Mouse (Mus musculus): ENCODE data around the gene Casz1.

The Casz1 gene

DNA sequence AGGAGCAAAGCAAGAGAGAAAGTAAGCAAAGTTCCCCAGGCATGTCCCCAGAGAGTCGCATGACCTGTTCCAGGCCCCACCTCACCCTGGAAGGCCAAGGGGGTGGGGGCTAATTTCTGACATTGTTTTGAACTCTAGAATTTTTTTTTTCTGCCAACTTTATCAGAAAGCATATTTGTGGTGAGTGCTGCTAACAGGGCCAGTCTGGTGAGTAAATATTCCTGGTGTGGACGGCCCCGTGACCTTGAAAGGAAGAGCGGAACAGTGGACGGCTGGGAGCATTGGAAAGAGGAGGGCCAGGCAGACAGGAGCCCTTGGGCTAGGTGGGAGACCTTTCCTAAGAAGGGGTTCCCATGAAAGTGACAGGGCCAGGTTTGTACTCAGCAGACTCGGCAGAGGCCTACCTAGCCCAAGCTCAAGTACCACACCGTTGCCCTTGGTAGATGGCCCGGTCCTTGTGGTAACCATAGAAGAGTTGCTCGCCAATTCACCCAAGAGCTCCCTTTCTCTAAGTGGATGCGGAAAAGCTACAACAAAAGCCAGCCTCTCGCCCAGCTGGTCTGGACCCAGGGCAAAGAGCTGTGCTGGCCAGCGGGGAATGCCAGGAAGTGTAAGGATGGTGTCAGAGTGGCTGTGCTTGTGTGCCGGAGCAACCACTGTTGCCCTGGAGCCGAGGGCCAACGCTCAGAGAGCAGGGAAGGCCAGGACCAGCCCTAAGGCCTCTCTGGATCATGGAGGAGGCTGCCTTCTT is 104.7 kb downstream of the Casz1 start:
- no peak for DNase-seq

DNA sequence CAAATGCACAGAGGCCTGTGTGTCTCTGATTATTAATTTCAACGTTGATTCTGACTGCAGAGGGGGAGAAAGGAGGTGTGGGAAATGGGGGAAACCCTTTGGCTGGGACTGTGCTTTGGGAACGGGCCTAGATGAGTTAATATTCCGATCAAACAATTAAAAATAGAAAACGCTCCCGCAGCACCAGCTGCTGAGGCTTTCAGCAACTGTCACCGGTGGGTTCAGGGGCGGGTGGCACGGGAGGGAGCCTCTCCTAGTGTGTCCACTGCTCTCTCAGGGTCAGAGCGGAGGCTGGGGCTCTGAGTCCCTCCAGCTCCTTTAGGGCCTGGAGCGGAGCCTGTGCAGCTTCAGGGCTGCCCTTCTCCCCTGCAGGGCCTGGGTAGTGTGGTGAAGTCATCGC is 105.3 kb downstream of the Casz1 start:
- no peak for DNase-seq

DNA sequence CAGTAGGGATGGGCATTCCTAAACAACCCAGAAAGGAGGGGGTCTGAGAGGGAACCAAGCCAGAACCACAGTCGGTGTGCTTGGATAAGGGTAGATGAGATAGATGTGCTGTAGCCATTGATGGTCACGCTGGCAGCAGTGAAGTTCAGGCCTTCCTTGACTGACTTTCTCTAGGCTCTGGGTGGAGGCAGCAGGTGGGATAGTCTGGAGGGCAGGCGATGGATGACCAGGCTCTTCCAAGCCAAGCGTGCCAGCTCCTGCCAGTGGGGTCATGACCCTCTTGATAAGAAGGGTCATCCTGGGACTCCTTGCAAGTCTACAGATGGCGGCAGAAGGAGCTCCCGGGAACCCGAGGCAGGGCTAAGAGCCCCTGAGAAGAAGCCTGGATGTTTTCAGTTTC is 107.9 kb downstream of the Casz1 start:
- no peak for DNase-seq

DNA sequence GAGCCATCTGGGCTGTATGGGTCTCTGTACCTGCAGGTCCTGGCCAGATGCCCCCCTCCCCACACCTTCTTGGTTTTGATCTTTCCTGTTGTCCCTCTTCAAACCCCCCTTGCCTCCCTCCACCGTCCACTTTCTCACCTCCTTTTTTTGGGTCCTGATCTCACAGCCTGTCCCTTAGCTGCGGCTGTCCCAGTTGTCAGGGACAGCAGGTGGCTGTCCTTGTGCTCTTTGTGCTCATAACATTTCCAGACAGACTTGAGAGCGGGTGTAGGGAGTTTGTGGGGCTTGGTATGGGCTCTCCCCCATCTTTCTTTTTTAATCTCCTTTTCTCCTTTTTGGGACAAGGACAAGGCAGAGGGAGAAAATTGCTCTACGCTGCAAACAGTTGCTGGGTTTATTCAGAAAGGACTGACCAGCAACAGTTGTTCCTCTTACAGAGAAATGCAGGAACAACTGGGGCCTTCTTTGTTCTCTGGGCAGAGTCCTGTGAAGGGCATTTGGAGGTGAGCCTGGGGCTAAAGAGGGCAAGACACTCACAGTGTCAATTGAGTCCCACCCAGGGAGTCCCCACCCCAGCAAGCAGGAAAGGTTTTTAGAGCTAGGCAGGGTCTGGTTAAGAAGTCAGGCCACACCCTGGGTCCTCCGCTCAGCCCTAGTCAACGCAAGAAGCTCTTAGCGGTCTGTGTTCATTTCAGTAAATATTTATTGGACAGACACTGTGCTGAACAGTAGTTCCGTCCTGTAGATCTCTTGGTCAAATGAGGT is 108.8 kb downstream of the Casz1 start:
- DNase-seq: no peak

DNA sequence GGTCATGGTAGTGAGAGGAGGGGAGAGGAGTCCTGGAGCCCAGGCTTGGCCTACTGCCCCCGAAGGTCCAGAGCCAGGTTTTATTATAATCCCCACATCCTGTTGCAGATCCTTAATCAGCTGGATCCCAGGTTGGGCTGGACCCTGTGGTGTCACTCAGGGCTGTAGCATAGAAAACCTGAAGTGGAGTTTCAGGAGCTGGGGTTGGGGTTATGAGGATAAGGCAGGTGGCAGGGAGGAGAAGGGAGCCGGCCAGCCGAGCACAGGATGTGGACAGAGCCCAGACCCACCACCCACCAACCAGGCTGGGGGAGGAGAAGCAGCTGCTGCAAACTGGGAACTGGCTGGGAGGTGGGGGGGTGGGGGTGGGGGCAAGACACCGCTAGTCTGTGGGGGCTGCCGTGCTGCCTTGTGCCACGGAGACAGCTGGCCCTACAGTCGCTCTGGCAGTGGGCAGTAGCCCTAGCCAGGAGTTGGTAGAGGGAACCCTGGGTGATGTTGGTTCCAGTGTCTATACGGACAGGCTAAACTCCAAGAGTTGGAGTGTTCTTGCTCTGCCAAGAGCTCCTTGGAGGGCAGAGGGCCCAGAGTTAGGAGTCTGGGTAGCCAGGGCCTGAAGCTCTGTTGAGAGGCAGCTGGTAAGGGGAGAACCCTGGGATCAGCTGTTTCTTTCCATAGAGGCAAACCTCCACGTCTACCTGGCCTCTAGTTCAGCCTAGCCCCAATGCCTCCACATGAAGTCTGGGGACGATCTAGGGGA is 110.8 kb downstream of the Casz1 start:
- DNase-seq: no peak

DNA sequence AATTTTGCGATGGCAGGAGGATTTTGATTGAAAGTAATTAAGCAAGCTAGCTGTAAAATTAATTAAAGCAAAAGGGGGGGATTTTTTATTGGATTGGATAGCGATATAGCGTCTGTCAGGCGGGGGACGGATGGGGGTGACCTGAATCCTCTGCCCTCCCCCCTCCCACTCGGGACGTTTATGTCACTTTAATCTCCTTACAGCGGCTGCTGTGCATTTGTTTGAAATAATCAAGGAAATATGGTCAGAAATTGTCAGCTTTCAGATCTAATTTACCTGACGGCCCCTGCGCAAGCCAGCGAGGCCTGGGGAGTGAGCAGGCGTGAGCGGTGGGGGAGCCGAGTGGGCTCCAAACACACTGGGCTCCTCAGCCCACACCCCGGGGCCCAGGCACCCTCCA is 111.6 kb downstream of the Casz1 start:
- DNase-seq: no peak

DNA sequence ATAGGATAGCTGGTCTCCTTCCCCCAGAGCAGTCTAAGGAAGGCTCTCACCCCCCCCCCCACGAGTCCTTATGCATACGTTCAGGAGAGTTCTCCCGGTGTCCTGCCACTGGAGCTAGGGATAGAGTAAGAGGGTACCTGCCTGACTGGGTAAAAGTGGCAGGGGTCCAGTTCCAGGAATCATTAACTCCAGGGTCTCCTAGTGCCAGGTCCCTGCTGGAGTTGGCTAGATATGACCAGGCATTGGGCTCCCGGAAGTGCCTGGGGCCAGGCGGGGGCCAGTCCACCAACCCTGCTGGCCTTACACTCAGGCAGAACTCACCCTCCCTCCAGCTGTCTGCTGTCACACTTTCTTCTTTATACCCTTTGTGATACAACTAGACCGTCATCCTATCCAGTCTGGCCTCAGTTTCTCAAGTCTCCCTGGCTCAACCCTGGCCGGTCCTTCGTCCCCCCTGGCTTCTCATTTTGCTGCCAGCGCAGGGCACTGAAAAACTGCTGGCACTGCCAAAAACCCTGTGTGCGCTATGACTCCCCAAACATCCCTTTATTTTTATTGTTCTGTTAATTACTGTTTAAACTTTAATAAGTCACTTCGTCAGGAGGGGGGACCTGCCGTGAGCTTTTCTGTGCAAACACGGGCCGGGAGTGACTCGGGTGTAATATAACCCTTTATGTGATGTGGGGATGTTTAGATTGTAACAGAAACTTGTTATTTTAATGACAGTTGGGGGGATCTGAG is 114.6 kb downstream of the Casz1 start:
- DNase-seq: no peak

DNA sequence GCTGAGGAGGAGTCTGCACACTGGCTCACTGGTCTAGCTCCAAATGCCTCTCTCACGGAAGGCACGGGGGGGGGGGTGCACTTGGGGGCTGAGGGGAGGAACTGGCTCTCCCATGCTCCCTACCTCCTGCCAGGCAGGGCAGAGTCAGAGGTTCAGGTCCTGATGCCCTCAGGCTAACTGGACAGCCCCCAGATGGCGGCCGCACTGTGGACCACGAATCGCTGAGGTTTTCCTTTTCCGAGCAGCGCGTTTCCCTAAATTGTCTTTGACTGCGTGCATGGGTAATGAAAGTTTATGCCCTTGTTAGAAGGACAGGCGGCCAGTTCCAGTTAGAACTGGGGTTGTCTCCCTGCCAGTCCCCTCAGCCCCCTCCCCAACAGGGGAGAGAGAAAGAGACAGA is 116.4 kb downstream of the Casz1 start:
- DNase-seq: no peak

DNA sequence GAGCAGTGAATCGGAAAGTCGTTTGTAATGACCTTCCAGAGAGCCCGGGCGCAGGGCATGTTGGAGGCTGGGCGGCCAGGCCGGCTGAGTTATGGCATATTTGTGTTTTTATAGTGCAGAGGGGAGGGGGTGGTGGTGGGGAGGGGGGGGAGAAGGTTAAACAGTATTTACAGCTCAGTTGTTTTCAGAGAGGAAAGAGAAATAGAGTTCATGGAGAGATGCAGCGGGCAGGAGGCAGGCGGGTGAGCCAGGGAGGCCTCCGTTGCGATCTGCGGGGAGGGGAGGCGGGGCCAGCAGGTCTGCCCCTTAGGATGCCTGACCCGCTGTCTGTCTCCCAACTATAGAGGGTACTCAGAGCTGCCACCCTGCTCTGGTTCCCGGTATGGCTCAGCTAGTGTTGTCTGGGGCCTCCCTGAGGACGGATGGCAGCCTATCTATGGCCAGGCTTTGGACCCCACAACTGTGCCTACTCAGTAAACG is 118.0 kb downstream of the Casz1 start:
- DNase-seq: no peak

DNA sequence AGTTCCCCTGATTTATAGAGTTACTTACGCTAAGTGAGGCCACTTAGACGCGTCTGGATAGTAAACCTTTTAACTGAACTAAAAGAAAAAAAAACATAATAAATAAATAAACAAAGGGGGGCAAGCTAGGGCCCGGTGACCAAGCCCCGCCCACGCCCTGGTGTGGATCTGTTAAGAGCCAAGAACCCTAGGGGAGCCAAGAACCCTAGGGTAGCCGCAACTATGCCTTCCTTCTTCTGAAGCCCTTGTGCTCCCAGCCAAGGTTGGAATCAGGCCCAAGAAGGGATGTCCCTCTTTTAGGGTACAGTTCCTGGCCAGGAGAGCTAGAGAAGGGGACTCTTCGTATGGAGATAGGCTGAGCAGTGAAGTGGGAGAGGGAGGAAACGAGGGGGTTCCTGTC is 119.2 kb downstream of the Casz1 start:
- no peak for DNase-seq

DNA sequence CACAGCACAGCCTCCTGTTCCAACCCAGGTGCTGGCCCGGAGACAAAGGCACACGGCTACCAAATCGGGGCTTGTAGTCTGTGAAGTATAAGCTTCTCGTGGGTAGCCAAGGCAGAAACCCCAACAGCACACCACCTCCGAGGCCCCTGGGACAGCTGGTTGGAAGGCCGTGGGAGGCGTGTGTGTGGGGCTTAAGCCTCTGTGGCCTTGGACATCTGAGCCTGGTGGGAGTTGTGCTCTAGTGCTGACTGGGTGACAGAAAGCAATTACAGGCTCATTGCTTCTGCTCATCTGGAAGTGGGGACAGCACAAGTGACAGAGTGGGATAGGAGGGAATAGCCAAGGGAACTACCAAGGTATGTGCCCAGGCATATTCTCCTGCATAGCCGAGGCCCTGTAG is 119.7 kb downstream of the Casz1 start:
- DNase-seq: no peak

DNA sequence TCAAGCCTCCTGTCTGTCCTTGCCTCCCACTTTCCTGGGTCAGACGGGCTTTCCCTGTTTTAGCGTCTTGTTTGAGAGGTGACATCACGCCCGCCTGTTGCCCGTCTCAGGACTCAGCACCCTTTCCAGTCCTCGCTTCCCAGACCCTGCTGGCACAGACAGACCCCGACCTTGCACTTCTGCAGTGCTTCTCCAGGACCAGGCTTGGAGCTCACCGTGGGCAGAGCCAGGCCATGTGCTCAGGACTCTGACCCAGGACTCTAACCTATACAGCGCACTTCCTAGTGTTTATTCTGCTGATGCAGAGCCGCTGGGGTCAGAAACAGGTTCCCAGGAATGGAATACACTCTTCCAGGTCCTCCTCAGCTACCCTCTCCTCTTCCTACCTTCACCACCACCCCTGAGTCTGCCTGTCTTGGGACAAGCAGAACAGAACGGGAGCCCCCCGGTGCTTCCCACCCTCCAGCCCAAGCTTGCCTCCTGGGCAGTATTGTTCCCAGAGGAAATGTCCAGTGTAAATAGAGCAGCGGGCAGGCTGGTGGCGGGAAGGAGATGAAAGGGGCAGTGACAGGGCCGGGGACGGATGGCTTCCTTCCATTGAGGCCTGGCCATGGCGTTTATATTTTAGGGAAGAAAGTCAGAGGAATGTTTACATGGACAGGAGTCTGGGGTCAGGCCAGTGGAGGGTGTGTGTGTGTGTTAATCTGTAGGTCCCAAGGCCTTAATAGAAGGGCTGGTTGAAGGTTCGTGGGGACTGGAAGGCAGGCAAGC is 121.5 kb downstream of the Casz1 start:
- DNase-seq: no peak

DNA sequence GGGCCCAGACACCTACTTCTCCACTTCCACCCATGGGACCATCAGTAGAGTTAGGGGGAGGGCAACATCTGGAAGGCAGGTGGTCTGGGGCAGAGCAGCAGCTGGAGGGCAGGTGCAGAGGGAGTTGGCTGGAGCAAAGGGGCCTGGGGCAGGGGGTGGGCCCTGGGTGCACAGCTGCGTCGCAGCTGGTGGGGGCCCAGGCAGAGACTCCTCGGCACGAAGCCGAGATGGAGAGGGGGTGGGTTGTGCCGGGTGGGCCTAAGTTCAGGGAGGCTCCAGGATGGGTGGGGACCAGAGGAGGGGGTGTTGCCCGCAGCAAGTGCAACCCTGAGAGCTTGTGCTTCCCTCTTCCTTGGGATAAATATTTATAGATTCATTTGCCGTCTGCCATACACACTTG is 122.2 kb downstream of the Casz1 start:
- no peak for DNase-seq

DNA sequence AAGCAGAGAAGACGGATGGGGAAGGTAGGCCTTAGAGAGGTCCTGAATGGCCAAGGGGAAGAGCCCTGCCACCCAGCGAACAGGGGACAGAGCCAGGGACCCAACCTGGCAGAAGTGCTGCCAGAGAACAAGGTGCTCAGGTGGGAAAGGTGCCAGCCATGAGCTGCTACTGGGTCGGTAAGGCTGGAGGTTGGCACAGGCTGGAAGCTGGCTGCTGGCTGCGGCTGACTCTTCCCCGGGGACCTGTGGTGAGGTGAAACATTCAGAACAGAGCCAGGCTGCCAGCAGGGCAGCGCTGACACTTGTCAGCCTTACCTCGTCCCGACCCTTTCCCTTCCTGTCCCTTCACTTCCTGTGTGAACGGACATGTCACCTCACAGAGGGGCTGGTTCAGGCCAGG is 124.1 kb downstream of the Casz1 start:
- DNase-seq: no peak

DNA sequence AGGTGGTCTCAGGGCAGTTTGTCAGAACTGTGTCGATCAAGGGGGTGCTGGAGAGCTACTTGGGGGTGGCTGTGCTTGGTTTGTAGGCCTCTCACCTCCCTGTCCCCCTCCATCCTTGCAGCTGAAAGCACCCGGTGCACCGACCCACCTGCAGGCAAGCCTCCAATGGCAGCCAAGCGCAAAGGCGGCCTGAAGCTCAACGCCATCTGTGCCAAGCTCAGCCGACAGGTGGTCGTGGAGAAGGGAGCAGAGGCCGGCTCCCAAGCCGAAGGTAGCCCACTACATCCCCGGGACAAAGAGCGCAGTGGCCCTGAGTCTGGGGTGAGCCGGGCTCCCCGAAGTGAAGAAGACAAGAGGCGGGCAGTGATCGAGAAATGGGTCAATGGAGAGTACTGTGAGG is 124.6 kb downstream of the Casz1 start:
- no peak for DNase-seq

DNA sequence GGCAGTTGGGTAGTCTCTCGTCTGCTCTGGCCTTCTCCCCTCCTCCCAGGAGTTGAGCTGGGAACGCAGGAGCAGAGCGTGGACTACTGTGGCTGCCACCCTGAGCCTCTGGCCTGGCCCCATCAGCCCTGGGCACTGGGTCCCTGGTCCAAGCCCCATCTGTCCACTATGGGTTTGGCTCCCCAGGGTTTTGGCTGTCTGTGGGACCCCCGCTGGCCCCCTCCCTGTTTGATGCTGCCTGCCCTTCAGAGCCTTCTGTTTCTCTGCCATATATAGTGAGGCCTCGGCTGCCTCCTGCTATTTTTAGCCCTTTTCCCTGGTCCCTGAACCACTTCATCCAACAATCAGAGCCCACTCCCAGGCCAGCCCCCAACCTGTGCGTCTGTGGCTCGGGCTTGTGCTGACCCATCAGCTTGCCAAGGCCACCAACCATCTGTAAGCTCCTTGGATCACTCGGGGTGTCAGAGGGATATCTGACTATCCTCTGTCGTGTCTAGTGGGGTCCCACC is 126.5 kb downstream of the Casz1 start:
- DNase-seq: no peak

DNA sequence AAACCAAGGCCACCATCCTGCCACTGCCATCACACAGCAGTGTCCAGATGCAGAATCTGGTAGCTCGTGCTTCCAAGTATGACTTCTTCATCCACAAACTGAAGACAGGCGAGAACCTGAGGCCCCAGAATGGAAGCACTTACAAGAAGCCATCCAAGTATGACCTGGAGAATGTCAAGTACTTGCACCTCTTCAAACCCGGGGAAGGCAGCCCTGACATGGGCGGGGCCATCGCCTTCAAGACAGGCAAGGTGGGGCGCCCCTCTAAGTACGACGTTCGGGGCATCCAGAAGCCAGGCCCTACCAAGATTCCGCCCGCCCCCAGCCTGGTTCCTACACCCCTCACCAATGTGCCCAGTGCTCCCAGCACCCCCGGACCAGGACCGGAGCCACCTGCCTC is 128.9 kb downstream of the Casz1 start:
- no peak for DNase-seq

DNA sequence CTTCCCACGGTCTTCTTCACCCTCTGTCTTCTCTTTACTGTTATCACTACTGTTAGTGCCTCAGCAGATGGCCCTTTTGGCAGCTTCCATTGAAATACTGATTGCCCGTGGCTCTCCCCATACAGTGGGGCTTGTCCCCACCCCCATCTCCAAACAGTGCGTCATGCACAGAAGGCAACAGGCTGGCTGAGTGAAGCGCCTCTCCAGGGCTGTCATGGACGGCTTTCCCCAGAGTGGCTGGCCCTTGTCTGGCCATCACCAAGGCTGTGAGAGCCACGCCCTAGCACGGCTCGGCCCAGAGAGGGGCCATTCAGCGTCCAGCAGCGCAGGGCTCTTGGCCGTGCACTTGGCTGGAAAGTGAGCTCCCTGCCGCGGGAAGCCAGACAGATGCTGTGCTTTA is 131.0 kb downstream of the Casz1 start:
- no peak for DNase-seq

DNA sequence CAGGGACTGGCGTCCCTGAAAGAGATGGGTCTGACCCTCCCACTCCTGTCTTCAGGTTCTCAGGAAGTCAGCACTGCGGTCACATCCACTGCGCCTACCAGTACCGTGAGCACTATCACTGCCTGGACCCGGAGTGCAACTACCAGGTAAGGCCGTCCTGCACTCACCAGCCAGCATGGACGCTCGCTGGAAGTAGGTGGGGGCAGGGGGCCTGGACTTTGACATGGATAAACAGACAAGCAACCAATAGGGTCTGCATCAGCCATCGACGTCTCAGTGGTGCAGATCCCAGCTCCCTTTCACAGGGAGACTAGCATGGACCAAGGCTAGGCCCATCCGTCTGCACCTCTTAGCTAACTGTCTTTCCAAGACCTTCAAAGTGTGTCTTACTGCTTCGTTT is 131.9 kb downstream of the Casz1 start:
- no peak for DNase-seq

DNA sequence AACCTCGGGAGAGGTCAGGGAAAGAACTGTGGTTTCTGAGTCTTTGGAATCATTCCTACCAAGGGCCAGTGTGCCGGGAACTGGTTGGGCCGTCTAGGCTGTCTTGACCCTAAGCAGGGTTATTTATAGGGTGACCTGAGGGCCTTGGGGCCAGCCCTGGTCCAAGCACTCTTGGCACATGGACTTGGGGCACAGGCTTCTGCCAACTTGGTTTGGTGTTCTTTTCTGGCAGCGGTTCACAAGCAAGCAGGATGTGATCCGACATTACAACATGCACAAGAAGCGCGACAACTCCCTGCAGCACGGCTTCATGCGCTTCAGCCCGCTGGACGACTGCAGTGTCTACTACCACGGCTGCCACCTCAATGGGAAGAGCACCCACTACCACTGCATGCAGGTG is 132.5 kb downstream of the Casz1 start:
- no peak for DNase-seq

DNA sequence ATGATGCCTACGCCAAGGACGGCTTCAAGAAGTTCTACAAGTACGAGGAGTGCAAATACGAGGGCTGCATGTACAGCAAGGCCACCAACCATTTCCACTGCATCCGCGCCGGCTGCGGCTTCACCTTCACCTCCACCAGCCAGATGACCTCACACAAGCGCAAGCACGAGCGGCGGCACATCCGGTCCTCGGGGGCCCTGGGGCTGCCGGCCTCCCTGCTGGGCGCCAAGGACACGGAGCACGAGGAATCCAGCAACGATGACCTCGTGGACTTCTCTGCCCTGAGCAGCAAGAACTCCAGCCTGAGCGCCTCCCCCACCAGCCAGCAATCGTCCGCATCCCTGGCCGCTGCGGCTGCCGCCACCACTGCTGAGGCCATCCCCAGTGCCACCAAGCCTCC is 134.3 kb downstream of the Casz1 start:
- no peak for DNase-seq

DNA sequence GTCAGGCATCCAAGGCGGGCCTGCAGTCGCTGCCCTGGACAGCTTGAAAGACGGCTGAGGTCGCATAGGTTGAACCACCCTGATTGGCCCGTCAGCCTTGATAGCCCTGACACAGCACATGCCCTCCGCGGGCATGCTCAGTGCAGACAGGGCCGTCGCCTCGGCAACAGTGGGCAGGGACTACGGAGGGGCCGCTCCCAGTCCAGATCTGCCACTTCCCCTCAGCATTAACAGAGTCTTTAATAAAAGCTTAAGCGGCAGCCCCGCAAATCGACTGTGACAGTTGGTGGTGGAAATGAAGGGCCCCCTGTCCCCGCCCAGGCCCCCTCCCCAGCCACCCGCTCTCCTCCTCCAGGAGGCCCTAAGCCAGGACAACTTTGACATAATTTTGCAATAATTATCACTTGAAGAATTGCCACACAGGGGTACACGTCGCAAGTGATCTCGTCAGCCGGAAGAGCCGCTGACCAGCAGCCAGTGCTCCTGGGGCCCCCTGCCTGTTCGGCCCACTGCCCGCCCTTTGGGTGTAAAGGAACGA is 136.5 kb downstream of the Casz1 start:
- DNase-seq: no peak

All from cerebellum, adult 18-20 months (tissue).